Mouse (Mus musculus) small intestine, adult 2 months (tissue): ENCODE measurements around the gene Hmga1.

ENCODE experiments used
- CTCF ChIP-seq: fragments of 200-500 bp; IDR thresholded peaks from 2 replicates; pipeline ENCODE4 v1.5.1; 2012; ENCODE audit warnings: low read depth, mild to moderate bottlenecking, control low read depth, inconsistent platforms, low read length, moderate library complexity, mixed read lengths; ENCODE audit not compliant: insufficient replicate concordance, insufficient read length; ENCODE audit errors: extremely low read depth
- POLR2A ChIP-seq: fragments of 200-500 bp; IDR thresholded peaks from 2 replicates; pipeline ENCODE4 v1.6.1; 2012; ENCODE audit warnings: low read depth, mild to moderate bottlenecking, control low read depth, inconsistent platforms, low read length, moderate library complexity

DNA sequence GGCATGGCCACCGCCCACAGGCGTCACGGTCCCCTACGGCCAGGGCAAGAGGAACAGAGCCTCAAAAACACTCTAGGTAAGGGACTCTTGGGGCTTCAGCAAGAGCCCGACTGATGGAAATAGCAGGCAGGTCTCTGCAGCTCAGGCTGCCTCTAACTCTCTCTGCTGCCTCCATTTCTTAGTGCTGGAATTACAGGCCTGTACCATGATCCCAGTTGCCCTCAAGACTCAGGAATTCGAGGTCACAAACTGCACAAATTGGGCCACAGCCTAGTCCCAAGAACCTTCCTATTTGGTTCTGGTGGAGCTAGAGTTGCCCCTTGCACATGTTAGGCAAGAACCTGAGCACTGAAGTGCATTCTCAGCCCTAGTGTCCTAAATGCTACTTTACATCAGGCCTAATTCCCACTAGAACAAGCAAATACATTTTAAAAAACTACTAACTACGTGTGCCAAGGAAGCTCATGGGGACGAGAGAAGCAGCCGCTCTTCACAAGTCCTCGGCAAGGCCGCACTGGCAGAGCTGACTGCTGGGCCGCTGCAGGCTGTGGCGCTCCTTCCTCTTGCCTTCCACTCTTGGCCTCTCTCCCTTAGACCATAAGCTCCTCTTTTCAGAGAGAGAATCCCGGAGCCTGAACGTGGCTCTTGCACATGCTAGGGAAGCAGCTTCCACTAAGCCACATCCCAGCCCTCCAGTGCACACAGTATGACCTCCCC is 39.5 kb downstream of the Hmga1 start:
- no peak for TF ChIP-seq CTCF
- no peak for TF ChIP-seq POLR2A
